Mouse (Mus musculus) hindbrain, embryonic 16.5 days (tissue): ENCODE data around the gene Atxn10. TPM values are rescaled to one million over a fixed set of nuclear protein-coding genes. Genes with fewer than 3 reads are reported as not detected.
A peak's percentile ranks its signal among the peaks of the same experiment; 100 is the strongest.

Experiments
- ATAC-seq: fragments of 200-750 bp; cut with Nextera tagmentation; 2 replicates; pipeline ENCODE4 v1.8.0; 2017; ENCODE audit warnings: moderate TSS enrichment, moderate library complexity
- H3K27ac ChIP-seq: fragments of 300-500 bp; sonication (generic); 2 replicates; pipeline ENCODE4 v1.5.1; 2014; ENCODE audit warnings: low read depth, mild to moderate bottlenecking, control low read depth, low read length, moderate library complexity
- H3K27me3 ChIP-seq: fragments of 300-500 bp; sonication (generic); replicated peaks from 2 replicates; pipeline ENCODE4 v1.6.1; 2014; ENCODE audit warnings: low read length; ENCODE audit not compliant: control insufficient read depth, insufficient read depth
- H3K36me3 ChIP-seq: fragments of 300-500 bp; sonication (generic); 2 replicates; pipeline ENCODE4 v1.6.1; 2014; ENCODE audit warnings: mild to moderate bottlenecking, low read length, moderate library complexity, mixed read lengths; ENCODE audit not compliant: control insufficient read depth, insufficient read depth
- H3K4me1 ChIP-seq: fragments of 300-500 bp; sonication (generic); 2 replicates; pipeline ENCODE4 v1.6.1; 2014; ENCODE audit warnings: low read depth, low read length; ENCODE audit not compliant: control insufficient read depth, insufficient read depth
- H3K4me2 ChIP-seq: fragments of 300-500 bp; sonication (generic); 2 replicates; pipeline ENCODE4 v1.6.1; 2014; ENCODE audit warnings: mild to moderate bottlenecking, low read length, control low read depth, moderate library complexity
- H3K4me3 ChIP-seq: fragments of 300-500 bp; sonication (generic); 2 replicates; pipeline ENCODE4 v1.5.1; 2014; ENCODE audit warnings: mild to moderate bottlenecking, low read length, control low read depth, moderate library complexity
- H3K9ac ChIP-seq: fragments of 300-500 bp; sonication (generic); 2 replicates; pipeline ENCODE4 v1.6.1; 2014; ENCODE audit warnings: low read depth, mild to moderate bottlenecking, control low read depth, low read length, moderate library complexity
- H3K9me3 ChIP-seq: fragments of 300-500 bp; sonication (generic); 2 replicates; pipeline ENCODE4 v1.6.1; 2014; ENCODE audit warnings: mild to moderate bottlenecking, low read length, moderate library complexity; ENCODE audit not compliant: control insufficient read depth
- WGBS: fragments of 180-500 bp; shearing (Covaris S2); extraction: QIAGEN DNeasy Blood & Tissue Kit; methylation state at CpG from one replicate; pipeline ENCODE4 v1.1.7; 2014; 5-methylcytosine and 5-hydroxymethylcytosine counted together
- polyA plus RNA-seq: library from polyadenylated mRNA; unstranded; fragments of >200 nt; fragmentation: Nextera tagmentation; extraction: Ambion mirVana; gene quantifications from 2 replicates; pipeline ENCODE4 v1.2.1, GENCODE M21; 2015

The Atxn10 gene
- polyA plus RNA-seq, 1 experiment from 2014 or later, result 553 TPM

DNA sequence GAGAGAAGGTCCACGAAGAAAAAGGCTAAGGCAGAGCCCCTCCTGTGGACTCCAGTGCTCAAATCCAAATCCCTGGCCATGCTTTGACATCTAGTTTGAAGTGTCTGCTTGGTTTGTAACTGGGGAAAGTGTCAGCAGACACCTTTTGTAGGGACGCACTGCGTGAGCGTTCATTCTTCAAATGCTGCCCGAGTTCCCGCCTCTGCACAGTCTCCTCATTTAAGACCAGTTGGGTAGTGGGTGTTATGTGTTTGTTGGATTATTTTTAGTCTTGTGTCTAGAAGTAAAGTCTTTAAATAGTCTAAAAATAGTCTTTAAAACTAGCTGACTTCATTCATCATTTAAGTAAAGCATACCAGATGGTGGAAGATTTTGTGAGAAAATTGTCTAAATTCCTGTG is 92.1 kb downstream of the Atxn10 start:
- 85% methylated on average over 6 of the region's 6 CpGs for WGBS
- ATAC-seq, result no peak
- Histone ChIP-seq H3K4me3 (no peak overlapping the region), H3K9me3 (no peaks in the 10 kb centered on the region), H3K27me3 (no peaks in the 10 kb centered on the region), H3K4me2 (no peak overlapping the region), H3K36me3 (no peaks in the 10 kb centered on the region), H3K4me1 (no peaks in the 10 kb centered on the region), H3K9ac (no peak overlapping the region), H3K27ac (no peak overlapping the region)

DNA sequence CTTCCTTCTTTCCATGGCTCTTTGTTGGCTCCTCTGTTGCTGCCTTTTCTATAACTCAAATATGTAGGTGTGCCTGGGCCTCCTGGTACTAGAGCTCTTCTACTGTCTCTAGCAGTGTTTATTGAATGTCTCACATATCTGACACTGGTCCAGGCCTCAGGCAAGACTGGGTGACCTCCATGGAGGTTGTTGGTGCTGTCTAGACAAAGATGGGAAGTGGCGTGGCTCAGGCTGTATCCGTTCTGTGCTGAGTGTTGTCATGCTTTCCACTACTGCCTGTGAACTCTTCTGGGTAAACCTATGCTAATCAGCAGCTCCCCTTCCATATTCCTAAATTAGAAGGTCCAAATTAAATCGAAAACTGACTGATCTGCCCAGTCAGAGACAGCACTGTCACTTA is 106.5 kb downstream of the Atxn10 start:
- H3K9ac ChIP-seq, result no peak overlapping the region
- no peaks in the 10 kb centered on the region for H3K9me3 ChIP-seq
- no peak for ATAC-seq
- H3K4me2 ChIP-seq, result no peak overlapping the region
- no peak overlapping the region for H3K27ac ChIP-seq
- H3K4me3 ChIP-seq, result no peak overlapping the region
- no peaks in the 10 kb centered on the region for H3K4me1 ChIP-seq
- H3K27me3 ChIP-seq, result no peaks in the 10 kb centered on the region
- 87% methylated on average over 3 of the region's 3 CpGs for WGBS
- no peaks in the 10 kb centered on the region for H3K36me3 ChIP-seq

DNA sequence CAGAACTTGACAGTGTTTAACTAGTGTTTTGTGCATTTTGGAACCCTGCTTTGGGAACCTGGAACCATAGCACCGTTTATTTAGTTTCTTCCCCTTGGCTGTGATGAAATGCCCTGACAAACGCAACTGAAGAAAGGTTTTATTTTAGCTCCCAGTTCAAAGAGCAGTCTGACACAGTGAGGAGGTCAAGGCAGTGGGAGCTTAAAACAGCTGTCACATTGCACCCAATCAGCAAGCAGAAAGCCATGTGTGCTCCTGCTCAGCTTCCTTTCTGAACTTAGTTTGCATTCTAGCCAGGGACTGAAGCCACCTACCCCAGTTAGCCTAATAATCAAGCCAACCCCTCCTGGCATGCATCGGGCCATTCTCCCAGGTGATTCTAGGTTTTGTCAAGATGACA is 110.6 kb downstream of the Atxn10 start:
- H3K9ac ChIP-seq, result no peak overlapping the region
- H3K27me3 ChIP-seq, result no peaks in the 10 kb centered on the region
- no peak overlapping the region for H3K27ac ChIP-seq
- H3K4me1 ChIP-seq, result no peaks in the 10 kb centered on the region
- H3K36me3 ChIP-seq, result no peaks in the 10 kb centered on the region
- H3K4me3 ChIP-seq, result no peak overlapping the region
- WGBS, result 74% methylated on average over 3 of the region's 3 CpGs
- H3K4me2 ChIP-seq, result no peak overlapping the region
- ATAC-seq, result no peak
- no peaks in the 10 kb centered on the region for H3K9me3 ChIP-seq

DNA sequence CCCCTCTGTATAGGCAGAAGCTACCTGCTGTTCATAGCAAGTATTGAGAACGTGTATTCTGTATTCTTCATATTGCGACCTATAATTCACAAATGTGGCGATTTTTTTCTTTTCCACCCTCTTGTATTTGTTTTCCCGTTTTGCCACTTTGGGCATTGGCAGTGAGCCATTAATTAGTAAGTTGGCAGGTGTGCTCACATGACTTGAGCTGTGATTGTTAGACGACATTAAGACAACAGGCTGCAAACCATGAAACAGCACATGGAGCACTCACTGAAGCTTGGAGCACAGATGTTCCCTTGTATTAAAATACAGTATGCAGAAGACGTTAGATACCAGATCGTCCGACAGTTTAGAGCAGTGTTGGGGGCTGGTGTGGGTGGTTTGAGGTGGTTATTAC is 120.8 kb downstream of the Atxn10 start:
- Histone ChIP-seq H3K36me3 (no peaks in the 10 kb centered on the region), H3K4me3 (no peak overlapping the region), H3K4me2 (no peak overlapping the region), H3K4me1 (peaks cover 43% of the 10 kb centered on the region), H3K27ac (peak overlapping the region; percentile 50; the same call in 1 of the 2 replicates), H3K9me3 (no peaks in the 10 kb centered on the region), H3K9ac (no peak overlapping the region), H3K27me3 (no peaks in the 10 kb centered on the region)
- 40% methylated on average over 8 of the region's 8 CpGs for WGBS
- ATAC-seq, result no peak

DNA sequence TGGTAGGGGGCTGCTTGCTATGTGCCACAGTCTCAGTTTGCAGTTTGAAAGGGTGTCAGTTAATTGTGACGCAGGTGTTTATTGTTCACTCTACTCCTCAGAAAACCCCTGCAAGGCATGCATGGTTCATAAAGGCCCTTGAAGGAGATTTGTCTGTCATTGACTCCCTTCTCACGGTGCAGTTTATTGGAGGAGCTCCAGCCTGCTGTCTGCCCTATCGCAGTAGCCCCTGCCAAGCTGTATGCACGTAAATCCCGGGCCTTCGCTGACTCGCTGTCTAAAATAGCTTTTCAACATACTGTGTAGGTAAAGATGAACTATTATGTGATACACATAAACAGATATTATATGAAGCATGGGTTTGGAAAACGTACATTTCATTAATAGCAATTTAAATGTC is 121.8 kb downstream of the Atxn10 start:
- 21% methylated on average over 8 of the region's 8 CpGs for WGBS
- no peak for ATAC-seq
- Histone ChIP-seq H3K4me2 (no peak overlapping the region), H3K27ac (peak overlapping the region; percentile 60), H3K9me3 (no peaks in the 10 kb centered on the region), H3K9ac (no peak overlapping the region), H3K4me1 (peaks cover 47% of the 10 kb centered on the region), H3K27me3 (no peaks in the 10 kb centered on the region), H3K4me3 (no peak overlapping the region), H3K36me3 (no peaks in the 10 kb centered on the region)

DNA sequence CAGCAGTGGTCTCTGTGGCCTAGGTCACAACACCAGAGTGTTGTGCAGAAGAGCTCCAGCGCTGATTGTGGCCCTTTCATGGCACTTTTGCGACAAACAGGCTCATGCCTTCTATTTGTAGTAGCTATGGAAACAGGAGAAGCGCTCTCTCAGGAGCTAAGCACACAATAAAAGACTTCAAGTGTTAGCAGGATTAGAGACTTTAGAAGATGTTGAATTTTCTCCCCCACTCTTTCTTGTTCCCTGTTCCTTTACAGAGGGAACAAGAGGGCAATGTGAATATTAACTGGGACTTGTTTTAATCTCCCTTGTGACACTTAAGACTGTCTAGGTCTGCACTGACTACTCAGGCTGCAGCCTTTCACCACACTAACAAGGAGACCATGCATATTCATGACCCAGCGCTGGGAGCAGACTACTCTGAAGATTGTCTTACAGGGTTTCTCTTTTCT is 122.6 kb downstream of the Atxn10 start:
- H3K4me1 ChIP-seq, result peaks cover 47% of the 10 kb centered on the region
- H3K4me3 ChIP-seq, result no peak overlapping the region
- H3K27me3 ChIP-seq, result no peaks in the 10 kb centered on the region
- H3K9ac ChIP-seq, result no peak overlapping the region
- WGBS, result 14% methylated on average over 4 of the region's 4 CpGs
- 0 out of 2 replicates have a peak, but pooled peaks have one; percentile 39 for ATAC-seq
- no peak overlapping the region for H3K4me2 ChIP-seq
- H3K36me3 ChIP-seq, result no peaks in the 10 kb centered on the region
- H3K9me3 ChIP-seq, result no peaks in the 10 kb centered on the region
- H3K27ac ChIP-seq, result peak overlapping the region; percentile 60

DNA sequence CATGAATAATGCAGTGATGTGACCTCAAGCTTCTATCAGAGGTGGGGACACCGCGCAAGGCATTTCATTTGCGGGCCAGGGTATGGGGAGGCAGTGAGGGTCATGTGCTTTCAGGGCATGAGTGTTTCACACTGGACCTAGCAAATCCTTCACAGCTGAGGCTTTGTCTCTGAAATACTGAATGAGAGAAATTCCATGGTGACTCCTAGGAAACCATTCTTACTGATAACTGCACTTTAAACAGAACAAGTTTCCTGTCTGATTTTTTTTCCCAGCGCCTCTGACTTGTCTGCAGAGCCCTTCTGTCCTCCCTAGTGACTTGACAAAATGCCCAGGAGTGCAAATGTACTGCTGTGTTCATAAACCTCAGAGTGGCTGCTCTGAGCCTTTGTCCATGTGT is 125.5 kb downstream of the Atxn10 start:
- WGBS, result 23% methylated on average over 4 of the region's 4 CpGs
- H3K9me3 ChIP-seq, result no peaks in the 10 kb centered on the region
- no peak overlapping the region for H3K9ac ChIP-seq
- H3K4me2 ChIP-seq, result no peak overlapping the region
- peaks cover 53% of the 10 kb centered on the region for H3K4me1 ChIP-seq
- H3K36me3 ChIP-seq, result 0 out of 2 replicates have a peak, but pooled peaks cover 1% of the 10 kb centered on the region
- H3K27me3 ChIP-seq, result no peaks in the 10 kb centered on the region
- peak; percentile 62 for ATAC-seq
- H3K27ac ChIP-seq, result peak overlapping the region; percentile 70
- H3K4me3 ChIP-seq, result no peak overlapping the region

DNA sequence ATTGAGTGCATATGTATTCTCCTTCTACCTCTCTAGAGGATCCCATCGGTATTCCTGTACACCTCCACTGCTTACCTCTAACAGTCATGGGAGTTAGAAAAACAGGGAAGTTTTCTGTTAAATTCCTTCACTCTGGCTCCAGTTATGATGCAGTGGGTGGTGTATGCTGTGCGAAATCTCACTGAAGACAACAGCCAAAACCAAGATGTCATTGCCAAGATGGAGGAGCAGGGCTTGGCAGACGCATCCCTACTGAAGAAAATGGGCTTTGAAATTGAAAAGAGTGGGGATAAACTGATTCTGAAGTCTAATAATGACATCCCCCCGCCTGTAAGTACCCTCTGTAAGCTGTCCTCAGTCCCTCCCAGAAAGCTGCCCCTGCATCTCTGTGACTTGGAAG is 126.1 kb downstream of the Atxn10 start:
- Histone ChIP-seq H3K4me2 (no peak overlapping the region), H3K27me3 (no peaks in the 10 kb centered on the region), H3K36me3 (0 out of 2 replicates have a peak, but pooled peaks cover 3% of the 10 kb centered on the region), H3K9ac (no peak overlapping the region), H3K27ac (peak overlapping the region; percentile 70; the same call in 1 of the 2 replicates), H3K4me3 (no peak overlapping the region), H3K4me1 (peaks cover 47% of the 10 kb centered on the region), H3K9me3 (no peaks in the 10 kb centered on the region)
- 41% methylated on average over 4 of the region's 4 CpGs for WGBS
- no peak for ATAC-seq

DNA sequence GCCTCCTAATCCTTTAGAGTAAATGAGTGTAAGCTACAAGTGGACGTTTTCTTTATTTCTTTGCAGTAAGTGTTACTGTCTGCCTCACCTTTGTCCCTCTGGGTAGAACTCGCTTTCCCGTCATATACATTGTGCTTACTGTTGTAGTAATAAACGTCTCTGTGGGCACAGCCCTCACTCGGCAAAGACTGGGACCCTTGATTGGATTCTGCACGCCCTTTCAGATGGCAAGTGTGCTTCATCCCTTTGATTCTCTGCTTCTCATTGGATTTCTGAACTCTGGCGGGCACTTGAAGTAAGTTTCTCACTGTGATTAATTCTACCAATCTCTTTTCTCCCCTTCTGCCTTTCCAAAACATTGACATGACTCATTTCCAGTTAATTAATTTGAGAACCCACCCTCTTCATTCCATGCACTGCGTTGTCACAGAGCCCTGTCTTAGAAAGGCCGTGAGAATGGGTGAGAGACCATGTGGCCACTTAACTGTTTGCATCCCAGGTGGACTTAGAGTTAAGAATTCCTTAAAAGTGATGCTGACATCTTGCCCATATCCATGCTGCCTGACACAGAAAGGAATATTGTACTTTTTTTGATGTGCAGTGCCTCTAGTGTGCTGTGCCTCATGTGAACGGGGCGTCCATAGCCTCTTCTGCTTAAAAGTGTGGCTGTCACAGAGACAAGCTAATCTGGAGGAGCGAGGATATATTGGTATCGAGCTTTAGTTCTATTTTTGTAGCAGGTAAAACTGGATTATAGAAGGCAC is 127.2 kb downstream of the Atxn10 start:
- 0 out of 2 replicates have a peak, but pooled peaks cover 3% of the 10 kb centered on the region for H3K36me3 ChIP-seq
- H3K9ac ChIP-seq, result no peak overlapping the region
- no peak overlapping the region for H3K4me3 ChIP-seq
- peak overlapping the region; percentile 34 for H3K27ac ChIP-seq
- no peaks in the 10 kb centered on the region for H3K27me3 ChIP-seq
- ATAC-seq, result no peak
- H3K9me3 ChIP-seq, result no peaks in the 10 kb centered on the region
- peaks cover 38% of the 10 kb centered on the region for H3K4me1 ChIP-seq
- no peak overlapping the region for H3K4me2 ChIP-seq
- 28% methylated on average over 13 of the region's 13 CpGs for WGBS
